Mouse (Mus musculus) left cerebral cortex, adult 2 months (tissue): ENCODE data around the gene Slc7a9. TPM values are rescaled to one million over a fixed set of nuclear protein-coding genes. Genes with fewer than 3 reads are reported as not detected.

ENCODE experiments used
- DNase-seq, 2 experiments: peaks; one replicate each; pipeline ENCODE4 v3.0.0; 2021 to 2022; ENCODE audit warnings: low spot score in 2 of 2, mixed read lengths in 1 of 2; ENCODE audit errors: extremely low spot score in 1 of 2
- H3K27ac ChIP-seq: fragments of 200-600 bp; 2 replicates; pipeline ENCODE4 v1.8.1; 2022
- H3K4me3 ChIP-seq: fragments of 200-600 bp; 2 replicates; pipeline ENCODE4 v1.8.1; 2022
- CTCF ChIP-seq: fragments of 200-600 bp; IDR thresholded peaks from 2 replicates; pipeline ENCODE4 v1.8.1; 2022; ENCODE audit warnings: antibody characterized with exemption, mild to moderate bottlenecking, moderate library complexity
- intact Hi-C: fragments of 180-260 bp; cut with DNase I; formaldehyde crosslinking; loops from one replicate; pipeline ENCODE4 v1.15.1; 2025
- total RNA-seq, 2 experiments: library from RNA; stranded (reverse); gene quantifications; 2 replicates each; pipeline ENCODE4 v1.2.3; 2021

The Slc7a9 gene
- total RNA-seq, 2 experiments from 2014 or later: not detected

DNA sequence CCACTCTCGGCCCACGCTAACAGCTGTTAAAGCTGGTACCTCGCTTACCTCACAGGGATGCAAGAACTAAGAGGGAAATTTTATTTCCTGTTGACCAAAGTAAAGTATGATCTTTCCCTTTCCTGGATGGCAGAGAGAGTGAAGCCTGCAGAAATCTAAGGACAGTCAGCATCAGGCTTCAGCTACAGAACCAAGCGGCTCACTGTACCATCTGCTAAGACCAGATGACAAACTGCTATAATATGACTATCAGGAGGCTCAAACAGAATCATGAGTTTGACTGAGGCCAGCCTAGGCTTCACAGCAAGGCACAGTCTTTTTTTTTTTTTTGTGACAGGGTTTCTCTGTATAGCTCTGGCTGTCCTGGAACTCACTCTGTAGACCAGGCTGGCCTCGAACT is 16.4 kb downstream of the Slc7a9 start:
- TF ChIP-seq CTCF: no peak
- intact Hi-C loops: no loop called here
- DNase-seq: no peak
- no peak overlapping the region for H3K27ac ChIP-seq
- no peak overlapping the region for H3K4me3 ChIP-seq

DNA sequence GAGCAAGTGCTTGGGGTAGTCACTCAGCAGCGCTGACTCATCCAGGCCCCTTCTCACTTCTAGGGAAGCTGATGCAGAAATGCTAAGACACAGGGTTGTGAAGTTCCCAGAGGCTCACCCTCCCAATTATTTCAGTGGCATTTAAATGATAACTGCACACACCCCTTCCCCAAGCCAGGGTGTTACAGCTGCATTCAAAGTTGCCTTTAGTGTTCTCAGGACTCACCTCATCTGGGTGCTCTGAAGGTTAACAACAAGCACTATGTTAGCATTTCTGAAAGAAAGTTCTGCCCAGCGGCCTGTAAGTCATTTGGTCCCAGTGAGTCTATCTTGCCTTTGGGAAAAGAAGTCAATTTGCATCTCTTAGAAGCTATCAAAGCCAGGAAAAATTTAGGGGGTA is 19.3 kb downstream of the Slc7a9 start:
- Histone ChIP-seq H3K27ac (no peak overlapping the region), H3K4me3 (no peak overlapping the region)
- DNase-seq: no peak
- intact Hi-C loops: no loop called here
- TF ChIP-seq CTCF: no peak

DNA sequence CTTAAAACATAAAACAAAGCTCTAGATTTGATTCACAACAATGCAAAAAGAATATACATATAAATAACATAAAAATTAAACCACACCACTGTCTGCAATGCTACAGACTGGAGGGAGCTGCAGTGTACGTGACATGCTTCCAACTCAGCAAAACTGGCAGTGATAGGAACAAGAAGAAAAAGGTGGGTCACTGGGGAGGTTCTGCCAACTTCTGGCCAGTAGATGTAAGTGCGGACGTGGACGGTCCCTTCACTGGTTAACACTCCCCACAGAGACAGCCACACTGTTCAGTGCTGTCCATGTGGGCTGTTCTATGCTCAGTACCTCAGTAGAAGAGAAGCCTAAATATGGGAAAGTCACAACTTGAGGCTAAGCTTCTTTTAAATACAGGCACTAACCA is 22.2 kb downstream of the Slc7a9 start:
- no peak overlapping the region for H3K27ac ChIP-seq

DNA sequence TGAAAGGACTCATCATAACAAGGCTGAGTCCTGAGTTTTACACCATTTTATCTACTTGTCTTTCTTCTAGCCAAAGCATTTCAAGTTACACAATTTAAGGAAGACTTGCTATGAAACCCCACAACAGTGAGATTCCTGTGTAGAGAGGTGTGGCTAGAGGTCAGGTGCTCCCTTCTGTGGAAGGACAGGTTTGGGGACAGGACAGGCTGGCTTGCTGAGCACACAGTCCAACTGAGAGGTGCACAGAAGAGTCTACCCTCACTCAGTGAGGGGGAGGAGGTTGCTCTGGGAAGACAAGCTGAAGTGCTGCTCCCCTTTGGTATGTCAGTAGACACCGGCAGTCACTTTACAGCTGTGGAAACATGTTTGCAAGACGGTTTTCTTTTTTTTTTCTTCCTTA is 27.9 kb downstream of the Slc7a9 start:
- TF ChIP-seq CTCF: no peak
- H3K4me3 ChIP-seq: no peak overlapping the region
- no peak overlapping the region for H3K27ac ChIP-seq
- no peak for DNase-seq
- intact Hi-C loops: no loop called here

More for the DNA sequence above, 22.2 kb downstream of the Slc7a9 start:
- no peak for TF ChIP-seq CTCF
- no peak overlapping the region for H3K4me3 ChIP-seq
- no peak for DNase-seq
- intact Hi-C loops: no loop called here

DNA sequence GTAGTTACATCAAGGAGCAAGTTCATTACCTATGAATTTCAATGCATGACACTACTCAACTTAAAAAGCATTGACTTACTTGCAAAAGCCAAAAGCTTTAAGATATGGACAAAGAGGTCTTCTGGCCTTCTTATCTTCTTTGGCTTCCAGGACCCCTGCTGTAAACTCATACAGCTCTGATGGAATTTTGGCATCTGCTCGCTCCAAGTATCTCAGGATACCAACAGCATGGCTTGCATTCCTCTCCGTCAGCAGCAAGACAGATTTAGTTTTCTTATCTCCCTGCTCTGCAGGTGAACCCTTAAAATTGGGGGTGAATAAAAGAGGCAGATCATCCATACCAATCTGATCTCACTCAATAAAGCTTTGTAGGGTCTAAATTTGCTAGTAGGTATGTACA is 36.5 kb downstream of the Slc7a9 start:
- TF ChIP-seq CTCF: no peak
- intact Hi-C loops: no loop called here
- no peak for DNase-seq
- Histone ChIP-seq H3K4me3 (no peak overlapping the region), H3K27ac (no peak overlapping the region)

DNA sequence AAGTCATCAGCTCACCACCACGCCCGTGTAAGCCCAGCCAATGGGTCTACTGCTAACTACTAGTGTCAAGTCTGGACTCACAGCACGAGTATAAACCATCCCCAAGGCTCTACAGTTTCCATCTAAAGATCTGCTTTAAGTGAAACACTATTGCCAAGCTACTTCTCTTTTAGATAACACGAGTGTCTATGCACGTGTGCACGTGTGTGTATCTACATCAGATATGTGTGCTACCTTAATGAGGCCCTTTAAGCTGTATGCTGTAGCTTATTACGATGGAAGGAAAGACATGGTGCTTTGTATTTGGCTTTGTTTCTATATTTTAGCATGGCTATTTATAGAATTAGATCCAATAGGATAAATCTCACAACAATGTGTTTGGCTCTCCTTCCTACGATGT is 38.0 kb downstream of the Slc7a9 start:
- TF ChIP-seq CTCF: no peak
- no peak overlapping the region for H3K4me3 ChIP-seq
- DNase-seq: no peak
- intact Hi-C loops: no loop called here
- no peak overlapping the region for H3K27ac ChIP-seq

DNA sequence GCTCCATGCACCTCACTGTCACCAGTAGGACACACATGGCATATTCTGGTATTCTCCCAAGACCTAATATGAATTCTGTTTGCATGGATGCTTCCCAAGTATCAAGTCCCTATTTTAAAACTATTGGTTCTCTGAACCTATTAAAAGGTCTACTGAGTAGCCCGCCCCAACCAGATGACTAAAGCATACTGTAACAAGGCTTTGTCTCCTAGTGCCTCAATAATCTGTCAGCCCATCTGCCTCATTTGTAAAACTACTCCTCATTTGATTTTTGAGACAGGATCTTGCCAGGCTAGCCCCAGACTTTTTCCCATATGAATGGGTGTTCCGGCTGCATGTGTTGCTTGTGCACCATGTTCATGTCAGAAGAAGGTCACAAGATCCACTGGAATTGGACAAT is 41.6 kb downstream of the Slc7a9 start:
- Histone ChIP-seq H3K27ac (no peak overlapping the region), H3K4me3 (no peak overlapping the region)
- intact Hi-C loops: no loop called here
- DNase-seq: no peak
- TF ChIP-seq CTCF: no peak

DNA sequence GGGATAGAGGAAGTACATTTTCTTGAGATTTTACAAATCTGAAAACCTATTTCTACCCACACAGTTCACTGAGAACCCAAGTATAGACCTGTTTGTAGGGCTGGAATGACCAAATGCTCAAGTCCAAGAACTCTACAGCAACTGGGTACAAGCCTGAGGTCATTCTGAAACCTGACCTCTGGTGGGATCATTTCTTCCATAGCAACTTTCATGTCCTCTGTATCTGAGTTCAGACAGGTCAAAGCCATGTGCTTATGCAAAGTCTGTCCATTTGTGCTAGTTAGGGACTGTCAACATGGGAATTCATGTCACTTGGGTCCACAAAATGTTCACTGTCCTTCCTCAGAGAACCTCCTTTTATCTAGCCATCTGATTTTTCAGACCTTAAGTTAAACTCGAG is 42.4 kb downstream of the Slc7a9 start:
- Histone ChIP-seq H3K27ac (no peak overlapping the region), H3K4me3 (no peak overlapping the region)
- intact Hi-C loops: no loop called here
- TF ChIP-seq CTCF: no peak
- no peak for DNase-seq

DNA sequence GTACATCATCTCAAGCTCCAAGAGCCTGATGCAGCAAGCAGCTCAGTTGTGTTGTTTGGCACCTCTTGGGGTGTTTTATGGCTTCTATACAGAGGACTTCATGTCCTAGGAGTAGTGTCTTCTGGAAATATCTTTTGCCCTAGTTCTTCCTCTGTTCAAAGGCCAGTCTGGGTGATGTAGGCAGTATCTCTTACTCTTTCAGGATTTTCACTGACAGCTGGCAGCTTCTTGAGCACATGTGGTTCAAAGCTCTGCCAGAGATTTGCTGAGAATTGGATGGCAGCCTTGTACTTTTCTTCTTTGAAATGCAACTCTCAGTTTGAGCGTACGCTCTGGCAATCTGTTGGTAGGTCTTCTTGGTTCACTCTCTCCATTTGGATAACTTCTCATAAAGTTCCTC is 48.9 kb downstream of the Slc7a9 start:
- no peak overlapping the region for H3K27ac ChIP-seq
- H3K4me3 ChIP-seq: no peak overlapping the region
- TF ChIP-seq CTCF: no peak
- no peak for DNase-seq
- intact Hi-C loops: no loop called here

DNA sequence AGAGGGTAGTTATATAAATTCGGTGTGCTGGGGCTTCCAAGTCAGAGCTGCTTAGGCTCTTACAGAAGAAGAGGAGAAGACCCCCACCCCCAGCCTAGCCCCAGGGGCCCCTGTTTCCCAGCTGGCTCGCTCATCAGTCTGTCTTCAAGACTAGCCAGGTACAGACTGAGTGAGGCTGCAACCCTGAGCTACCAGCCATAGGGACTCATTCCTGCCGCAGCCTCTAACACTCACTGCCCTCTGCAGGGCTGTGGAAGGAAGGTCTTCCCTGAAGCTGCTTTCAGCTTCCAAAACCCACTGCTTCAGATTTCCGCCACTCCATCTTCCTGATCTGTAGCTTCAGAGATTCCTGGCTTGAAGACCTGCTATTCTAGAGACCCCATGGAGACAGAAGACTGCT is 53.4 kb downstream of the Slc7a9 start:
- H3K27ac ChIP-seq: no peak overlapping the region
- TF ChIP-seq CTCF: peak; percentile 40
- no peak for DNase-seq
- H3K4me3 ChIP-seq: no peak overlapping the region
- intact Hi-C loops: no loop called here

Other genes with a start within 250 kb of the Slc7a9 start
- gene Lrp3, start 233.3 kb upstream of the Slc7a9 start, total RNA-seq: 10 to 100 TPM; 80.8 to 86.8 TPM
- gene Gpatch1, start 130.4 kb upstream of the Slc7a9 start, total RNA-seq: 10 to 100 TPM; 27.3 to 27.7 TPM
- gene Rhpn2, start 114.6 kb upstream of the Slc7a9 start, total RNA-seq: 1 to 10 TPM; 5.8 to 6.2 TPM
- gene Faap24, start 52.0 kb upstream of the Slc7a9 start, total RNA-seq: 1 to 10 TPM; 5.4 to 6.8 TPM
- 10 to 100 TPM; 18.3 to 25.1 TPM for gene Cep89, start 51.8 kb upstream of the Slc7a9 start, total RNA-seq
- under 1 TPM; 0.33 to 0.38 TPM for gene Tdrd12, start 88.9 kb downstream of the Slc7a9 start, total RNA-seq
- 10 to 100 TPM; 55.5 to 68.1 TPM for gene Nudt19, start 107.5 kb downstream of the Slc7a9 start, total RNA-seq
- under 1 TPM; 0.38 to 0.40 TPM for gene Rgs9bp, start 136.8 kb downstream of the Slc7a9 start, total RNA-seq
- 10 to 100 TPM; 43.4 to 46.8 TPM for gene Ankrd27, start 137.4 kb downstream of the Slc7a9 start, total RNA-seq
- 10 to 100 TPM; 68.1 to 69.2 TPM for gene Pdcd5, start 198.7 kb downstream of the Slc7a9 start, total RNA-seq